Mouse (Mus musculus): Measurements from ENCODE around the gene Cers3. TPM values are rescaled to one million over a fixed set of nuclear protein-coding genes. Genes with fewer than 3 reads are reported as not detected.

Cers3 gene
- total RNA-seq (2015) (0.29 TPM in 1 of 2 replicates, not detected in the other), total RNA-seq (2017) (not detected in 2 replicates)

GRCm38 (mm10) chr7:66743377-66743781 is at the start of gene Cers3:
Gene Cers3, plus strand, starts transcription at chr7:66743504.
- no peak for ATAC-seq (replicated peaks; ENCODE audit: poor library complexity)

- no peak for ATAC-seq (replicated peaks; ENCODE audit: poor library complexity)
These were observed 48.8 kb upstream of the Cers3 start for GRCm38 (mm10) chr7:66694467-66694866.

GRCm38 (mm10) chr7:66702721-66703120 is 40.6 kb upstream of the Cers3 start:
- ATAC-seq (replicated peaks; ENCODE audit: poor library complexity), result no peak

- ATAC-seq (replicated peaks; ENCODE audit: poor library complexity), result peak; percentile 73
These were observed 38.7 kb upstream of the Cers3 start for GRCm38 (mm10) chr7:66704631-66705030.

GRCm38 (mm10) chr7:66711166-66711565 is 32.1 kb upstream of the Cers3 start:
- no peak for ATAC-seq (replicated peaks; ENCODE audit: poor library complexity)

- ATAC-seq (replicated peaks; ENCODE audit: poor library complexity), result no peak
These were observed 18.8 kb upstream of the Cers3 start for GRCm38 (mm10) chr7:66724514-66724913.

- no peak for ATAC-seq (replicated peaks; ENCODE audit: poor library complexity)
These were observed 18.4 kb upstream of the Cers3 start for GRCm38 (mm10) chr7:66724954-66725353.

GRCm38 (mm10) chr7:66728072-66728471 is 15.2 kb upstream of the Cers3 start:
- ATAC-seq (replicated peaks; ENCODE audit: poor library complexity), result no peak

- no peak for ATAC-seq (replicated peaks; ENCODE audit: poor library complexity)
These were observed 14.1 kb upstream of the Cers3 start for GRCm38 (mm10) chr7:66729232-66729631.

GRCm38 (mm10) chr7:66733431-66733830 is 9.9 kb upstream of the Cers3 start:
- ATAC-seq (replicated peaks; ENCODE audit: poor library complexity), result no peak

GRCm38 (mm10) chr7:66733882-66734281 is 9.4 kb upstream of the Cers3 start:
- no peak for ATAC-seq (replicated peaks; ENCODE audit: poor library complexity)

- no peak for ATAC-seq (replicated peaks; ENCODE audit: poor library complexity)
These were observed 8.8 kb upstream of the Cers3 start for GRCm38 (mm10) chr7:66734466-66734865.

- ATAC-seq (replicated peaks; ENCODE audit: poor library complexity), result no peak
These were observed 8.3 kb upstream of the Cers3 start for GRCm38 (mm10) chr7:66734993-66735392.

- no peak for ATAC-seq (replicated peaks; ENCODE audit: poor library complexity)
These were observed 5.9 kb upstream of the Cers3 start for GRCm38 (mm10) chr7:66737418-66737817.

- ATAC-seq (replicated peaks; ENCODE audit: poor library complexity), result no peak
These were observed 2.3 kb upstream of the Cers3 start for GRCm38 (mm10) chr7:66741008-66741407.

- no peak for ATAC-seq (replicated peaks; ENCODE audit: poor library complexity)
These were observed 1.9 kb upstream of the Cers3 start for GRCm38 (mm10) chr7:66741412-66741811.

- no peak for ATAC-seq (replicated peaks; ENCODE audit: poor library complexity)
These were observed 3.7 kb downstream of the Cers3 start for GRCm38 (mm10) chr7:66746972-66747371.

- ATAC-seq (replicated peaks; ENCODE audit: poor library complexity), result no peak
These were observed 6.7 kb downstream of the Cers3 start for GRCm38 (mm10) chr7:66749998-66750397.

GRCm38 (mm10) chr7:66753816-66754215 is 10.5 kb downstream of the Cers3 start:
- no peak for ATAC-seq (replicated peaks; ENCODE audit: poor library complexity)

GRCm38 (mm10) chr7:66755611-66756010 is 12.3 kb downstream of the Cers3 start:
- peak; percentile 37 for ATAC-seq (replicated peaks; ENCODE audit: poor library complexity)

GRCm38 (mm10) chr7:66769902-66770301 is 26.6 kb downstream of the Cers3 start:
- ATAC-seq (replicated peaks; ENCODE audit: poor library complexity), result 0 out of 2 replicates have a peak, but pooled peaks have one; percentile 34

GRCm38 (mm10) chr7:66770706-66771105 is 27.4 kb downstream of the Cers3 start:
- ATAC-seq (replicated peaks; ENCODE audit: poor library complexity), result no peak

GRCm38 (mm10) chr7:66771252-66771651 is 27.9 kb downstream of the Cers3 start:
- ATAC-seq (replicated peaks; ENCODE audit: poor library complexity), result no peak

- no peak for ATAC-seq (replicated peaks; ENCODE audit: poor library complexity)
These were observed 36.1 kb downstream of the Cers3 start for GRCm38 (mm10) chr7:66779411-66779810.
